Mouse (Mus musculus): ENCODE results near the gene Prkacb. TPM values are rescaled to one million over a fixed set of nuclear protein-coding genes. Genes with fewer than 3 reads are reported as not detected.

Prkacb gene
- polyA plus RNA-seq, 1 experiment from 2014 or later, result 113 TPM

- 56% methylated on average over 2 of the region's 2 CpGs for WGBS (ENCODE audit: missing documents)
- H3K36me3 ChIP-seq (ENCODE audit: inconsistent target), result no peaks in the 10 kb centered on the region
- no peak overlapping the region for H3K27ac ChIP-seq
- no peaks in the 10 kb centered on the region for H3K79me2 ChIP-seq (ENCODE audit: inconsistent target)
- H3K4me3 ChIP-seq (ENCODE audit: inconsistent target), result no peak overlapping the region
These were observed 129.7 kb downstream of the Prkacb start for GRCm38 (mm10) chr3:146683095-146683494.

DNA sequence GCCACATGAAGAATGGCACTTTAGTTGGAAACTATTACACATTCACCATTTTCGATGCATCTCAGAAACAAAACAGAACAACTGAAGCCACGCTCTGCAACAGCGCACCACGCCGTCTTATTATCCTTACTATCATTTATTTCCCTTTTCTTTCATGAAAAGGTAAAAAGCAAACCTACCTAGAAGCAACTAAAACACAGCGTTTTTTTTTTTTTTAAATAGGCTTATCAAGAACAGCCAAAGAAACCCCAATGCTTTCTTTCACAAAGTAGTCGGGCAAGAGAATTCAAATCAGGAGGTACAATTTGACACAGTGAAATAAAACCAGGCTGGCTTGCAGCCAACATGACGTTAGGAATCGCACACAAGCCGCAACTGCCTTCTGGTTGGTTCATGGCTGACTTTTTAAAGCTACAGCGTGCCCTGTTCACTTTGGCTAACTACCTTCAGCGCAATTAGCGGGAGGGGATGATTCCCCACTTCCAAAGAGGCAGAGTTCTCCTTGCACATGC, 130.6 kb downstream of the Prkacb start:
- Histone ChIP-seq H3K27ac (no peak overlapping the region), H3K79me2 (ENCODE audit: inconsistent target) (no peaks in the 10 kb centered on the region), H3K4me3 (ENCODE audit: inconsistent target) (peak overlapping the region; percentile 12; the same call in 1 of the 2 replicates), H3K36me3 (ENCODE audit: inconsistent target) (no peaks in the 10 kb centered on the region)
- WGBS (ENCODE audit: missing documents), result 10% methylated on average over 13 of the region's 13 CpGs

- Histone ChIP-seq H3K27ac (no peak overlapping the region), H3K4me3 (ENCODE audit: inconsistent target) (no peak overlapping the region)
- 15% methylated on average over 8 of the region's 8 CpGs for WGBS (ENCODE audit: missing documents)
These were observed 131.1 kb downstream of the Prkacb start for GRCm38 (mm10) chr3:146681696-146682095.

DNA sequence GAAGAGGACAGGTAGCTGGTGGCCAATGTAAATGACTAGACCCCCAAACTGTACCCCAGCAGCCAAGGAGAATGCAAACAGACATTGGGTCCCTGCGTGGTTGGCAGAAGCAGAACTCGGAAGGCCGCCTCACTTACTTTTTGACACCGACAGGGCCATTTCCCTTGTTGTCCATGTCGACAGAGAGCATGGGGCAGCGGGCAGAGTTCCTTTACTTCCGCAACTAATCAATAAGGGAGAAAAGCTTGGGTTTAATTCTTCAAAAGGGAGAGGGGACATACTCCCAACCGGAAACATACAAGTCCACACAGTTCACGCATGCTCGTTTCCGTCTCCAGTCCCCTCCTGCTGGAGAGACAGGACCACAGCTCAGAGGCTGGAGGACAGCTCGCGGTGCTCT, 132.2 kb downstream of the Prkacb start:
- H3K27ac ChIP-seq, result no peak overlapping the region
- no peaks in the 10 kb centered on the region for H3K36me3 ChIP-seq (ENCODE audit: inconsistent target)
- 92% methylated on average over 13 of the region's 13 CpGs for WGBS (ENCODE audit: missing documents)
- no peaks in the 10 kb centered on the region for H3K79me2 ChIP-seq (ENCODE audit: inconsistent target)
- H3K4me3 ChIP-seq (ENCODE audit: inconsistent target), result no peak overlapping the region

More at GRCm38 (mm10) chr3:146681696-146682095, 131.1 kb downstream of the Prkacb start:
- Histone ChIP-seq H3K79me2 (ENCODE audit: inconsistent target) (no peaks in the 10 kb centered on the region), H3K36me3 (ENCODE audit: inconsistent target) (no peaks in the 10 kb centered on the region)

- WGBS (ENCODE audit: missing documents), result 97% methylated on average over 16 of the region's 16 CpGs
- Histone ChIP-seq H3K79me2 (ENCODE audit: inconsistent target) (no peaks in the 10 kb centered on the region), H3K27ac (no peak overlapping the region), H3K36me3 (ENCODE audit: inconsistent target) (no peaks in the 10 kb centered on the region), H3K4me3 (ENCODE audit: inconsistent target) (no peak overlapping the region)
These were observed 133.1 kb downstream of the Prkacb start for GRCm38 (mm10) chr3:146679646-146680045.

Other genes starting within 250 kb of the Prkacb start
- gene Uox, start 242.6 kb downstream of the Prkacb start, polyA plus RNA-seq (2018), result not detected in 3 replicates
- not detected in 3 replicates for gene Dnase2b, start 197.4 kb downstream of the Prkacb start, polyA plus RNA-seq (2018)
- gene 4930503B20Rik, start 161.7 kb downstream of the Prkacb start, polyA plus RNA-seq (2018), result not detected in 3 replicates
- gene Samd13, start 127.4 kb downstream of the Prkacb start, polyA plus RNA-seq (2018), result not detected in 3 replicates
- gene Ttll7, start 39.4 kb upstream of the Prkacb start, polyA plus RNA-seq (2018), result not detected in 3 replicates